Mouse (Mus musculus) bone marrow macrophage, adult 2 months (primary cell): ENCODE results near the gene Olfr1310. TPM values are rescaled to one million over a fixed set of nuclear protein-coding genes. Genes with fewer than 3 reads are reported as not detected.
"Not testable (repeated sequence)": the region's sequence is repeated elsewhere in the genome, so short reads cannot be mapped to it uniquely, and the experiment has no call there.

Experiments used
- H3K27ac ChIP-seq: 2 replicates; pipeline ENCODE4 v1.5.1; 2012; ENCODE audit warnings: low read depth, low read length; ENCODE audit not compliant: insufficient read depth
- H3K4me1 ChIP-seq: 2 replicates; pipeline ENCODE4 v1.6.1; 2012; ENCODE audit warnings: low read length; ENCODE audit not compliant: control insufficient read depth, insufficient read depth
- H3K4me3 ChIP-seq: 2 replicates; pipeline ENCODE4 v1.5.1; 2012; ENCODE audit warnings: mild to moderate bottlenecking, low read length, moderate library complexity; ENCODE audit not compliant: insufficient read depth
- CTCF ChIP-seq: IDR thresholded peaks from 2 replicates; pipeline ENCODE4 v1.5.1; 2012; ENCODE audit warnings: low read depth, mild to moderate bottlenecking, low read length, moderate library complexity
- POLR2A ChIP-seq: IDR thresholded peaks from 2 replicates; pipeline ENCODE4 v1.6.1; 2012; ENCODE audit warnings: mild to moderate bottlenecking, low read depth, low read length, borderline replicate concordance
- polyA plus RNA-seq: library from polyadenylated mRNA; stranded (reverse); fragments of >200 nt; gene quantifications from 2 replicates; pipeline ENCODE4 v1.2.4, GENCODE M21; 2012; ENCODE audit not compliant: missing spikeins, insufficient read depth, insufficient read length

Gene Olfr1310
- not detected in 2 replicates for polyA plus RNA-seq

GRCm38 (mm10) chr2:112012608-112013007 lies at the start of gene Olfr1310:
Gene Olfr1310 (minus strand): TSS chr2:112012708.
- no peaks in the 10 kb centered on the region for H3K4me1 ChIP-seq
- no peak for TF ChIP-seq CTCF
- no peak for TF ChIP-seq POLR2A

GRCm38 (mm10) chr2:112050138-112050537 lies 37.6 kb upstream of the Olfr1310 start, which contains the start of gene Olfr1312:
Gene Olfr1312 (minus strand): TSS chr2:112050238.
- Histone ChIP-seq H3K27ac (no peak within 1 kb of the TSS), H3K4me1 (no peaks in the 10 kb centered on the region), H3K4me3 (no peak within 1 kb of the TSS)
- TF ChIP-seq POLR2A (no peak), CTCF (no peak)

More at GRCm38 (mm10) chr2:112012608-112013007, at the start of gene Olfr1310:
- Histone ChIP-seq H3K27ac (no peak within 1 kb of the TSS), H3K4me3 (no peak within 1 kb of the TSS)

- not testable (repeated sequence) for H3K27ac ChIP-seq, H3K4me3 ChIP-seq, H3K4me1 ChIP-seq
Measured at GRCm38 (mm10) chr2:112026971-112027370, 14.5 kb upstream of the Olfr1310 start.

GRCm38 (mm10) chr2:112024312-112024711 lies 11.8 kb upstream of the Olfr1310 start, which contains the start of gene Olfr1311:
Gene Olfr1311 (minus strand): TSS chr2:112024412.
- no peak for TF ChIP-seq CTCF
- no peak for TF ChIP-seq POLR2A
- Histone ChIP-seq H3K4me3 (no peak within 1 kb of the TSS), H3K27ac (no peak within 1 kb of the TSS), H3K4me1 (no peaks in the 10 kb centered on the region)

- no peak overlapping the region for H3K4me3 ChIP-seq
- H3K4me1 ChIP-seq = no peaks in the 10 kb centered on the region
- H3K27ac ChIP-seq = no peak overlapping the region
- no peak for TF ChIP-seq CTCF
- no peak for TF ChIP-seq POLR2A
Measured at GRCm38 (mm10) chr2:112014900-112015299, 2.4 kb upstream of the Olfr1310 start.

GRCm38 (mm10) chr2:111990181-111990580 lies 22.3 kb downstream of the Olfr1310 start, which contains the start of gene Olfr1309:
Gene Olfr1309 (minus strand): TSS chr2:111990281.
- H3K4me3 ChIP-seq = no peak within 1 kb of the TSS
- no peaks in the 10 kb centered on the region for H3K4me1 ChIP-seq
- no peak within 1 kb of the TSS for H3K27ac ChIP-seq
- TF ChIP-seq CTCF (no peak), POLR2A (no peak)

- Histone ChIP-seq H3K4me1 (no peaks in the 10 kb centered on the region), H3K4me3 (no peak within 1 kb of the TSS), H3K27ac (no peak within 1 kb of the TSS)
- TF ChIP-seq CTCF (no peak), POLR2A (no peak)
Measured at GRCm38 (mm10) chr2:111964844-111965243, 47.7 kb downstream of the Olfr1310 start, which contains the start of gene Olfr1308. Gene Olfr1308 (minus strand): TSS chr2:111964944.

Other genes with a start within 250 kb of the Olfr1310 start
- gene Olfr1302, start 235.3 kb downstream of the Olfr1310 start, polyA plus RNA-seq = not detected in 2 replicates
- not detected in 2 replicates for gene Olfr1303, start 192.4 kb downstream of the Olfr1310 start, polyA plus RNA-seq
- gene Olfr1305, start 135.6 kb downstream of the Olfr1310 start, polyA plus RNA-seq = not detected in 2 replicates
- gene Olfr1306, start 96.4 kb downstream of the Olfr1310 start, polyA plus RNA-seq = not detected in 2 replicates
- gene Olfr1307, start 63.3 kb downstream of the Olfr1310 start, polyA plus RNA-seq = 0.05 and 0.11 TPM in 2 replicates
- not detected in 2 replicates for gene Olfr1308, start 47.8 kb downstream of the Olfr1310 start, polyA plus RNA-seq
- not detected in 2 replicates for gene Olfr1309, start 22.4 kb downstream of the Olfr1310 start, polyA plus RNA-seq
- gene Olfr1311, start 11.7 kb upstream of the Olfr1310 start, polyA plus RNA-seq = not detected in 2 replicates
- not detected in 2 replicates for gene Olfr1312, start 37.5 kb upstream of the Olfr1310 start, polyA plus RNA-seq
- not detected in 2 replicates for gene Olfr1313, start 65.1 kb upstream of the Olfr1310 start, polyA plus RNA-seq
- gene Olfr1314, start 84.1 kb upstream of the Olfr1310 start, polyA plus RNA-seq = not detected in 2 replicates
- gene Olfr1315-ps1, start 102.7 kb upstream of the Olfr1310 start, polyA plus RNA-seq = not detected in 2 replicates
- gene Olfr1316, start 122.3 kb upstream of the Olfr1310 start, polyA plus RNA-seq = 0.33 TPM in 1 of 2 replicates, not detected in the other
- gene Olfr1317, start 127.6 kb upstream of the Olfr1310 start, polyA plus RNA-seq = not detected in 2 replicates
- gene Olfr1318, start 141.5 kb upstream of the Olfr1310 start, polyA plus RNA-seq = not detected in 2 replicates
- gene Lpcat4, start 226.8 kb upstream of the Olfr1310 start, polyA plus RNA-seq = 5.0 and 5.5 TPM in 2 replicates
- not detected in 2 replicates for gene Nutm1, start 246.6 kb upstream of the Olfr1310 start, polyA plus RNA-seq
- gene Nop10, start 249.2 kb upstream of the Olfr1310 start, polyA plus RNA-seq = 52.6 and 58.5 TPM in 2 replicates